Mouse (Mus musculus): ENCODE data around the gene Spata31d1d.
"Not testable (repeated sequence)": the region's sequence is repeated elsewhere in the genome, so short reads cannot be mapped to it uniquely, and the experiment has no call there.

Spata31d1d gene

GRCm38 (mm10) chr13:59728378-59729093, 3.0 kb downstream of the Spata31d1d start:
- DNase-seq (ENCODE audit: low spot score), result peak; percentile 70

GRCm38 (mm10) chr13:59726139-59726867, 5.2 kb downstream of the Spata31d1d start:
- no peak for DNase-seq (ENCODE audit: low spot score)

GRCm38 (mm10) chr13:59722089-59722488, 9.5 kb downstream of the Spata31d1d start:
- DNase-seq (ENCODE audit: low spot score), result not testable (repeated sequence)

- no peak for DNase-seq (ENCODE audit: low spot score)
These were observed 12.1 kb downstream of the Spata31d1d start for GRCm38 (mm10) chr13:59719475-59719874.

- DNase-seq (ENCODE audit: low spot score), result not testable (repeated sequence)
These were observed 12.6 kb downstream of the Spata31d1d start for GRCm38 (mm10) chr13:59718857-59719440.

- no peak for DNase-seq (ENCODE audit: low spot score)
These were observed 17.8 kb downstream of the Spata31d1d start for GRCm38 (mm10) chr13:59713710-59714109.

GRCm38 (mm10) chr13:59711984-59712383, 19.6 kb downstream of the Spata31d1d start, which contains the start of gene Spata31d1b:
TSS of gene Spata31d1b (plus strand) at chr13:59712284.
- DNase-seq (ENCODE audit: low spot score), result not testable (repeated sequence)

GRCm38 (mm10) chr13:59710230-59710629, 21.3 kb downstream of the Spata31d1d start, which contains the start of gene Spata31d1a:
TSS of gene Spata31d1a (minus strand) at chr13:59710330.
- DNase-seq (ENCODE audit: low spot score), result no peak

- no peak for DNase-seq (ENCODE audit: low spot score)
These were observed 27.0 kb downstream of the Spata31d1d start for GRCm38 (mm10) chr13:59704562-59704961.

- DNase-seq (ENCODE audit: low spot score), result no peak
These were observed 28.0 kb downstream of the Spata31d1d start for GRCm38 (mm10) chr13:59703514-59703913.

- DNase-seq (ENCODE audit: low spot score), result not testable (repeated sequence)
These were observed 31.4 kb downstream of the Spata31d1d start for GRCm38 (mm10) chr13:59700137-59700536.

GRCm38 (mm10) chr13:59699131-59699530, 32.4 kb downstream of the Spata31d1d start:
- no peak for DNase-seq (ENCODE audit: low spot score)

GRCm38 (mm10) chr13:59695781-59696180, 35.8 kb downstream of the Spata31d1d start:
- DNase-seq (ENCODE audit: low spot score), result no peak

- no peak for DNase-seq (ENCODE audit: low spot score)
These were observed 37.5 kb downstream of the Spata31d1d start, which contains the start of gene 4921517D22Rik for GRCm38 (mm10) chr13:59694008-59694407. TSS of gene 4921517D22Rik (minus strand) at chr13:59694108.

GRCm38 (mm10) chr13:59691478-59691877, 40.1 kb downstream of the Spata31d1d start:
- no peak for DNase-seq (ENCODE audit: low spot score)

- DNase-seq (ENCODE audit: low spot score), result no peak
These were observed 41.0 kb downstream of the Spata31d1d start for GRCm38 (mm10) chr13:59690576-59690975.

- no peak for DNase-seq (ENCODE audit: low spot score)
These were observed 41.7 kb downstream of the Spata31d1d start for GRCm38 (mm10) chr13:59689843-59690242.

- no peak for DNase-seq (ENCODE audit: low spot score)
These were observed 42.2 kb downstream of the Spata31d1d start for GRCm38 (mm10) chr13:59689313-59689712.

GRCm38 (mm10) chr13:59688338-59688770, 43.2 kb downstream of the Spata31d1d start:
- DNase-seq (ENCODE audit: low spot score), result no peak

- no peak for DNase-seq (ENCODE audit: low spot score)
These were observed 46.3 kb downstream of the Spata31d1d start for GRCm38 (mm10) chr13:59685236-59685635.

GRCm38 (mm10) chr13:59682629-59683028, 48.9 kb downstream of the Spata31d1d start:
- no peak for DNase-seq (ENCODE audit: low spot score)

GRCm38 (mm10) chr13:59679908-59680307, 51.6 kb downstream of the Spata31d1d start:
- DNase-seq (ENCODE audit: low spot score), result no peak

GRCm38 (mm10) chr13:59679306-59679705, 52.2 kb downstream of the Spata31d1d start:
- no peak for DNase-seq (ENCODE audit: low spot score)

All from spleen, adult 12 weeks (tissue).